ENCODE assay signal across 8 mouse cellular contexts in the genomic region with DNA sequence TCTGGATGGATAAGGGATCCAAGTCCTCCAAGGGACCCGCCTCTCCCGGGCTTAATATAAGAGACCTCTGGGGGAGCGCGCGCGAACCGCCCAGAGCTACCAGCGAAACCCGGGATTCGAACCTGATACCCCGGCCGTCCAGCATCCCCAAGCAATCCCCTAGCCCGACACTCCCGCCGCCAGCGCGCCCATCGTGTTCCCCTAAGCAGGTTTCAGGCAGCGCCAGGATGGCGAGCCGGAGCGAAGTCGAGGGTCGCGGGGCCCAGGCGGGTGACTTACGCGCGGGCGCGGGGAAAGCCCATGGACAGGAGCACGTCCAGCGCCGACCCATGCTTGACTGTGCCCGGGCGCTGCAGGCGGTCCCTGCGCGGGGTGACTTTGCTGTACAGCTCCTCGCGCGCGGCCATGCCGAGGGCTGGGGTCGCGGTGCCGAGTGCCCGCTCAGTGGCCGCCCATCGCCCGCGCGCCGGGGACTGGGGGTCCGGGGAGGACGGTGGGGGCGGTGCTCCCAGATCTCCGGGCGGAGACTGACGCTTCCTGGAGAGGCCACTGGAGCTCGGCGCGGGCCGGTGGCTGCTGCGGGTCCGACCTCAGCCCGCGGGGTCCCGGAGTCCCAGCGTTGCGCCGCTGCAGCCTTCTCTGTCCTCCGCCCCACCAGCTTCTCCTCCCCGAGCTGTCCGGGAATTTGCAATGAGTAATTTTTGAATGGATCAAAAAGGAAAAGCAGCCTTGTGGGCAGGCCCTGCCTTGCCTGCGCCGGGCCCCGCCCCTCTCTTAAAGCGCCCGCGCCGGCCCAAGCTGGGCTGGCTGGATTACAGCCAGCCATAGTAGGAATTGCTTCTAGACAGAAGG. TPM values are rescaled to one million over a fixed set of nuclear protein-coding genes. Genes with fewer than 3 reads are reported as not detected.
A peak's percentile ranks its signal among the peaks of the same experiment; 100 is the strongest.
DNase-seq lines count a peak whose midpoint lies in the region; ATAC-seq and TF ChIP-seq lines count a peak whose summit lies in the region.

No protein-coding gene starts in this region.

- peak overlapping the region; percentile 89 for H3K9ac ChIP-seq in heart, embryonic 13.5 days
- peak overlapping the region; percentile 75 for H3K9ac ChIP-seq in kidney, postnatal 0 days (ENCODE audit: low read depth, low read length)
- peak overlapping the region; percentile 72 for H3K9ac ChIP-seq in liver, embryonic 12.5 days
- peak overlapping the region; percentile 58 for H3K9ac ChIP-seq in stomach, embryonic 14.5 days (replicated peaks; ENCODE audit: low read depth, low read length)

- H3K36me3 ChIP-seq in heart, embryonic 13.5 days, result no peaks in the 10 kb centered on the region
- H3K36me3 ChIP-seq in kidney, postnatal 0 days (ENCODE audit: insufficient read depth, low read length), result no peaks in the 10 kb centered on the region
- no peaks in the 10 kb centered on the region for H3K36me3 ChIP-seq in liver, embryonic 12.5 days
- no peaks in the 10 kb centered on the region for H3K36me3 ChIP-seq in stomach, embryonic 14.5 days (ENCODE audit: control insufficient read depth, insufficient read depth, low read length)

- H3K4me1 ChIP-seq in heart, embryonic 13.5 days, result peaks cover 37% of the 10 kb centered on the region
- peaks cover 19% of the 10 kb centered on the region for H3K4me1 ChIP-seq in kidney, postnatal 0 days (replicated peaks; ENCODE audit: insufficient read depth, low read length)
- peaks cover 60% of the 10 kb centered on the region for H3K4me1 ChIP-seq in liver, embryonic 12.5 days
- H3K4me1 ChIP-seq in stomach, embryonic 14.5 days (ENCODE audit: control insufficient read depth, insufficient read depth, low read length), result peaks cover 10% of the 10 kb centered on the region; the same call in 1 of the 2 replicates

- H3K4me2 ChIP-seq in heart, embryonic 13.5 days, result peak overlapping the region; percentile 90
- peak overlapping the region; percentile 85 for H3K4me2 ChIP-seq in kidney, postnatal 0 days (ENCODE audit: low read length)
- peak overlapping the region; percentile 96 for H3K4me2 ChIP-seq in liver, embryonic 12.5 days
- peak overlapping the region; percentile 82 for H3K4me2 ChIP-seq in stomach, embryonic 14.5 days (replicated peaks; ENCODE audit: low read depth, low read length)

- peaks cover 13% of the 10 kb centered on the region; the same call in 1 of the 2 replicates for H3K27me3 ChIP-seq in heart, embryonic 13.5 days (replicated peaks)
- H3K27me3 ChIP-seq in kidney, postnatal 0 days (ENCODE audit: insufficient read depth, low read length), result no peaks in the 10 kb centered on the region
- H3K27me3 ChIP-seq in liver, embryonic 12.5 days (replicated peaks), result peaks cover 45% of the 10 kb centered on the region
- peaks cover 3% of the 10 kb centered on the region; the same call in 1 of the 2 replicates for H3K27me3 ChIP-seq in stomach, embryonic 14.5 days (ENCODE audit: control insufficient read depth, insufficient read depth, low read length)

- H3K27ac ChIP-seq in heart, embryonic 13.5 days (replicated peaks), result peak overlapping the region; percentile 82
- peak overlapping the region; percentile 81 for H3K27ac ChIP-seq in kidney, postnatal 0 days
- H3K27ac ChIP-seq in liver, embryonic 12.5 days, result peak overlapping the region; percentile 69
- peak overlapping the region; percentile 12; the same call in 1 of the 2 replicates for H3K27ac ChIP-seq in stomach, embryonic 14.5 days (ENCODE audit: low read length)

- peak; percentile 71 for ATAC-seq in erythroid progenitor cell, adult 5-6 weeks (replicated peaks; ENCODE audit: low FRiP score, poor library complexity, severe bottlenecking)
- ATAC-seq in heart, embryonic 13.5 days (ENCODE audit: extremely low read depth, insufficient number of reproducible peaks, low FRiP score, low TSS enrichment), result peak; percentile 64
- ATAC-seq in kidney, postnatal 0 days (replicated peaks; ENCODE audit: low FRiP score, low read depth), result peak; percentile 81
- ATAC-seq in liver, embryonic 12.5 days, result peak; percentile 74
- ATAC-seq in stomach, embryonic 14.5 days (ENCODE audit: insufficient number of reproducible peaks, insufficient read depth, low FRiP score, low read depth), result peak; percentile 85

- no peaks in the 10 kb centered on the region for H3K9me3 ChIP-seq in heart, embryonic 13.5 days
- no peaks in the 10 kb centered on the region for H3K9me3 ChIP-seq in kidney, postnatal 0 days (replicated peaks; ENCODE audit: low read length)
- no peaks in the 10 kb centered on the region for H3K9me3 ChIP-seq in liver, embryonic 12.5 days (replicated peaks)
- H3K9me3 ChIP-seq in stomach, embryonic 14.5 days (ENCODE audit: control insufficient read depth, low read depth, low read length), result no peaks in the 10 kb centered on the region

- WGBS in heart, embryonic 13.5 days, result under 1% methylated on average over 70 of the region's 82 CpGs
- 1% methylated on average over 78 of the region's 82 CpGs for WGBS in kidney, postnatal 0 days
- under 1% methylated on average over 69 of the region's 82 CpGs for WGBS in liver, embryonic 12.5 days (ENCODE audit: insufficient replicate concordance)
- WGBS in stomach, embryonic 14.5 days, result 1% methylated on average over 79 of the region's 82 CpGs

- peak overlapping the region; percentile 90 for H3K4me3 ChIP-seq in heart, embryonic 13.5 days
- peak overlapping the region; percentile 87 for H3K4me3 ChIP-seq in kidney, postnatal 0 days (replicated peaks; ENCODE audit: low read depth, low read length)
- H3K4me3 ChIP-seq in liver, embryonic 12.5 days, result peak overlapping the region; percentile 79
- peak overlapping the region; percentile 78 for H3K4me3 ChIP-seq in stomach, embryonic 14.5 days (ENCODE audit: low read depth, low read length)

- no peak for TF ChIP-seq CTCF in kidney, postnatal 0 days (IDR thresholded peaks at IDR 0.05; ENCODE audit: low read depth)

- DNase-seq in CD4-positive helper T cell, adult 2 months (ENCODE audit: low read depth, low spot score), result peak; percentile 65
- DNase-seq in brain, adult 2 months (ENCODE audit: low read depth, low spot score), result peak; percentile 95
- peak; percentile 91 for DNase-seq in kidney, postnatal 0 days (ENCODE audit: low spot score)
- peak; percentile 15 to 39 for DNase-seq in natural killer cell, adult 2 months (ENCODE audit: low spot score in 2 of 2)

RNA-seq across cellular contexts. Expression of a gene that starts 4.3 kb away (rescaled TPM):
- 3.4 and 6.1 TPM in 2 replicates for total RNA-seq in erythroid progenitor cell, adult 5-6 weeks (2015; ENCODE audit: low replicate concordance)
- 1.8 and 11.4 TPM in 2 replicates for total RNA-seq in erythroid progenitor cell, adult 5-6 weeks (2017; ENCODE audit: low replicate concordance)
- polyA plus RNA-seq in heart, embryonic 13.5 days (2015; fragmentation: Nextera tagmentation; extraction: Ambion mirVana), result 8.5 and 9.3 TPM in 2 replicates
- 7.5 TPM in 2 replicates for polyA plus RNA-seq in kidney, postnatal 0 days (2015; fragmentation: Nextera tagmentation; extraction: Ambion mirVana)
- 12.2 and 14.0 TPM in 2 replicates for polyA plus RNA-seq in liver, embryonic 12.5 days (2016; fragmentation: Nextera tagmentation; extraction: Ambion mirVana)
- polyA plus RNA-seq in stomach, embryonic 14.5 days (2014; fragmentation: Nextera tagmentation; extraction: Ambion mirVana), result 3.4 and 3.7 TPM in 2 replicates

Comparison
In these comparisons a context has a peak if more than half of its experiments do, and no peak if none do; other contexts are left out.
1. Peak in every context shown above with its lines: DNase-seq, ATAC-seq, H3K4me3 ChIP-seq and H3K27ac ChIP-seq.
2. DNase-seq: peak in every context shown above with its lines; median percentile 95 in brain, adult 2 months; 91 in kidney, postnatal 0 days; 65 in CD4-positive helper T cell, adult 2 months; 27 in natural killer cell, adult 2 months.
3. H3K27ac ChIP-seq: peak in every context shown above with its lines; median percentile 82 in heart, embryonic 13.5 days; 81 in kidney, postnatal 0 days; 69 in liver, embryonic 12.5 days; 12 in stomach, embryonic 14.5 days.